Mouse (Mus musculus): Measurements from ENCODE around the gene Tenm4.

DNA sequence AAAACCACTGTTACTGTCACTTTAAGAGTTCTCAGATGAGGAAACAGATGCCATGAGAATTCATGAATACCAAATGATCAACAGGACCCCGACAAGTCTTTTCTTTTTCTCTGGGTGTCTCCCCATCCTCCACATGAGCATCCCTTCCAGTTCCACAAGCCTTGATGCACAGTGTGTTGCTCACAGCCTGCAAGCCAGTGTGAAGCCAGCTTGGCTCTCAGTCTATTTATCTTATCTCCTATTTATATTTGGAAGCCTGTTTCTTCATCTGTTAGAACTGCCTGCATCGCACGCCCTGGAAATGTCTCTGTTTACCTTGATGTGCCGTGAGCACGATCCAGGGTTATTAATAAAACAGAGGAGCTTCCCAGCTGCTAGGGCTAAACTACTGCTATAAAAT lies 169.8 kb downstream of the Tenm4 start:
- TF ChIP-seq CTCF (IDR thresholded peaks at IDR 0.05; ENCODE audit: low read depth) (no peak), EP300 (IDR thresholded peaks at IDR 0.05; ENCODE audit: low read depth) (no peak)

Data from liver, embryonic 14.5 days (tissue).